Mouse (Mus musculus) gastrocnemius, postnatal 10 days (tissue): ENCODE measurements around the gene Fam131b. TPM values are rescaled to one million over a fixed set of nuclear protein-coding genes. Genes with fewer than 3 reads are reported as not detected.

ENCODE experiments used
- DNase-seq: peaks from one replicate; pipeline ENCODE4 v3.0.0; 2021; ENCODE audit warnings: mixed read lengths
- total RNA-seq, 2 experiments: library from RNA; stranded (reverse); gene quantifications; 2 replicates each; pipeline ENCODE4 v1.2.3; 2021

Fam131b gene
- total RNA-seq, 2 experiments from 2014 or later, result 0.85 to 1.2 TPM

DNA sequence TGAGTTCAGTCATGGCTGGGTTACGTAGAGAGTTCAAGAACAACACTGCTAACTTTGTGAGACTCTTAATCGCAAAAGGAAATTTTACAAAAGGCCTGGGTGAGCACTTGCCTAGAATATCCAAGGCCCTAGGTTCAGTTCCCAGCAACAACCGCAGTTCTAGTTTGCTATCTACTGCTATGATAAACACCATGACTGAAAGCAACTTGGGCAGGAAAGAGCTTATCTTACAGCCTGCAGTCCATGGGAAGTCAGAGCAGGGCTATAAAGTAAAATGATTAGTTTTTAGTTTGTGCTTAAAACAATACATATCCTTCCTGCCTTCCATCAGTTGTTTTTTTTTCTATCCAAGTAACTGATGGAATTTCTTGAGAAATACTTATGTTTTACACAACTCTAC lies 2.1 kb upstream of the Fam131b start:
- no peak for DNase-seq

GRCm38 (mm10) chr6:42325268-42325609 lies 796 bp upstream of the Fam131b start:
- peak; percentile 76 for DNase-seq

DNA sequence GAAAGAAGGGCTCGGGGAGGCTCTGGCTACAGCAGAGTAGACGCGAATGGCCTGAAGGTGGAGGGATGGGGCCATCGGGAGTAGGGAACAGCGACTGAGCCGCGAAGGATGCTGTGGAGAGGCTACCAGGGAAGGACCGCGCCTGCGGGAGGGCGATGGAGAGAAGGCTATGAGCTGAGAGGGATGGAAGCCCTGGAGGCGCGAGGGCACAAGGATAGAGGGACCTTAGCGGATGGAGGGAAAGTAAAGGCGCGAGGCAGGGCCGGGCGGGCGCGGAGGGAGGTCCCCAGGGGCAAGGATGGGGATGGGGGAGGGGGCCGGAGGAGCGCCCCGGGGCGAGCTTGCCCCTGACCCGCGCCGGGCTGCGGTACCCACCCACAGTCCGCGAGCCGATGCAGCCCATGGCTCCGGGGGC lies 369 bp downstream of the Fam131b start:
- peak; percentile 38 for DNase-seq

DNA sequence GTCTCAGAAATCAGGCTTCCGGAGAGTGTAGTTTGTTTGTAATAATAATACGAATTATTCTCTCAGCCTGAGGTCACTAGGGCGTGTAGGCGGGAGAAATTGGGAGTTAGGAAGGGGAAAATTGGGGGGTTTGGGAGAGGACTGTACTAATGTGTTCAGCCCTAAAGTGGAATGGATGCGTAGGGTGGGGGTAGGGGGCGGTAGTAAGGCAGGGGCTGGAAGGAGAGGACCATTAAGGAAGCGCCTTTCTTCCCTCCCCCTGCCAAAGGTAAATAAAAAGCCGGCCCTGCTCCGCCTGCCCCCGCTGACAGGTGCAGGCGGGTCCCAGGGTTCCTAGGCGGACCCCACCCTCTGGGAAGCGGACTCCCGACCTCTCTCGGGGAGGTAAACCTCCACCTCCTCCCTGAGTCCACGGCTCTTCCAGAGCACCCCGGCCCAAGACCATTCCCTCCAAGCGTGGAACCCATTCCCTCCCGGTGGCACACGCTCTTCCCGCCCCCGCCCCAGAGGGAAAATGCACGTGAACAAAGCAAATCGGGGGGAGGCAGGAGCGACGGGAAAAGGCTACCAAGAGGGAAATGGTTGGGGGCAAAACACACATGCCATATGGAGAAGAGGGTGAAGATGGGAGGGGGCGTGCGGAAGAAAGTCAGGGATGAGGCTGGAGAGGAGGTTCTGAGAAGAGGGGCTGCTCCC lies 924 bp downstream of the Fam131b start:
- DNase-seq, result no peak

- no peak for DNase-seq
Measured at GRCm38 (mm10) chr6:42318293-42318692, 6.2 kb downstream of the Fam131b start.

- DNase-seq, result no peak
Measured at GRCm38 (mm10) chr6:42310427-42311053, 13.9 kb downstream of the Fam131b start.

GRCm38 (mm10) chr6:42309816-42310378 lies 14.5 kb downstream of the Fam131b start:
- DNase-seq, result no peak

- no peak for DNase-seq
Measured at GRCm38 (mm10) chr6:42299362-42299761, 25.1 kb downstream of the Fam131b start.

GRCm38 (mm10) chr6:42295549-42296094 lies 28.8 kb downstream of the Fam131b start:
- no peak for DNase-seq

DNA sequence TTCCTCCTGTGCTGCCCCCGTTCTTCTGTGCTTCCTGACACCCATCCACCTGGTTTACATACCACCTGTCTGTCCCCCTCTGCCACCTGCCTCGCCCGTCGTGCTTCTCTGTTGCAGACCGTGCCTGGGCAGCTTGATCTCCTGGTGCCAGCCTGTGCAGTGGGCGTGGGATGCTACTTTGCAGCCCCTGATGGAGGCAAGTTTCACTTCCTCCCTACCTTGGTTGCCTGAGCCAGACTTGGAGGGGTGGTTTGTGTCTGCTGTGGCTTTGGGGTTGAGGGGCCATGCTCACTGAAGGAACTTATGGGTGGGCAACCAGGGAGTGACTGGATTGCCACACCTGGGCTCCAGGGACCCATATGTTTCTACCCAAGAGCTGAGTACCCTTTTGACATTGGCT lies 31.1 kb downstream of the Fam131b start:
- no peak for DNase-seq

DNA sequence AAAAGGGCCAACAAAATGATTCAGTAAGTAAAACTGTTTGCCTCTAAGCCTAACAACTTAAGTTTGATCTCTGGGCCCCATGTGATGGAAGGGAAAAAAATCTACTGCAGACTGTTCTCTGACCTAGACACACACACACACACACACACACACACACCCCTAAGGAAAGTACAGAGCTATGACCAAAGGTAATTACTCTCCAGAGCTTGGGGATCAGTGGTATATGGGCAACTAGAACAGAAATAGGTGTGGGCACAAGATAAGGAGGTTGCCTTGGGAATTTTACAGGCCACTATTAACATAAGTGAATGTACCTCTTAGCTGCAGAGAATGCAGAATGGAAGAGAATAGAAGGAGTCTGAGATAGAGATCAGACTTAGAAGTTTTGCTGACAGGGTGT lies 36.9 kb downstream of the Fam131b start:
- no peak for DNase-seq

GRCm38 (mm10) chr6:42286448-42286847 lies 38.0 kb downstream of the Fam131b start, which contains the start of gene Clcn1:
Gene Clcn1 (plus strand): TSS chr6:42286685.
- DNase-seq, result peak; percentile 51

- no peak for DNase-seq
Measured at GRCm38 (mm10) chr6:42282865-42283528, 41.4 kb downstream of the Fam131b start.

GRCm38 (mm10) chr6:42276151-42276550 lies 48.3 kb downstream of the Fam131b start:
- DNase-seq, result no peak

- DNase-seq, result no peak
Measured at GRCm38 (mm10) chr6:42270817-42271216, 53.6 kb downstream of the Fam131b start.

DNA sequence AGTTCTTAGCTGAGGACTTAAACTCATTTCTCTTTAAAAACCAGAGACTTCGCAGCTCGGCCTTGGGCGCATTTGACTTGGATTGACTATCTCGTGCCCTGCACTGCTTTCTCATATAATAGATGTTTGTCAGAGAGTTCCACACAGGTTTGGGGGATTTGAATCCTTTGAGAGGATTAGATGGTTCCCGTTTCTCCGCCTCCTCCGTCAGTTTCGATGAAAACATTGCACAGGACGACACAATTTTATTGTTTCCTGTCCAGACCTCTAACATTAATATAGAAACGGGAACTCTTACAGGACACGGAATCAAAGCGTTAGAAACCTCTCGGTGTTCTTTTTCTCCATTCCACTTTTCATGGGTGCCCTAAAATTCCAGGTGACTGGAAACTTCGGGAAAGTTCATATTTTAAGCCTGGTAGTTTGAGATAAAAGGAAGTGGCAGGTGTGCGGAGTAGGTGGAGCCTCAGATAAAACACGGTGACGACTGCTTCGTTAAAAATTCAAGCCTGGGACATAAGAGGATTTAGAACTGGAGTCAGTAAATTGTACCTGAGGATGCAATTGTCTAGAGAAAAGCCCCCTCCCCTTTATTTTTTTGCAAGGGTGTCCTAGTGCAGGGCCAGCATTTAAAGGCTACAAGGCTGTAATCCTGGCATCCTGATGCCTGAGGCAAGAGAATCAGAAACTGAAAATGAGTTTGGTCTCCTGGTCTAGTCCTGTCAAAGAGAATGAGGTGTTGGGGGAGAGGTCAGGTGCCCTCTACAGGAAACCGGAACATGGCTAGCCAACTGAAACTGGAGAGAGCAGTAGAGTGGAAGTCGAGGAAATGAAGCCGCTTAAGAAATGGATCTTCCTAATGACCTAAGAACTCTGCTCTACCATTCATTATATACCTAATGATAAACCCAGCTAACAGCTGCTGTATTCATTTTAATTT lies 58.8 kb downstream of the Fam131b start:
- DNase-seq, result no peak

Other genes starting within 250 kb of the Fam131b start
- not detected for gene Tas2r139, start 183.7 kb downstream of the Fam131b start, total RNA-seq
- not detected for gene Tas2r144, start 109.3 kb downstream of the Fam131b start, total RNA-seq
- 10 to 100 TPM; 10.9 to 12.7 TPM for gene Gstk1, start 78.7 kb downstream of the Fam131b start, total RNA-seq
- not detected for gene Tmem139, start 62.7 kb downstream of the Fam131b start, total RNA-seq
- 10 to 100 TPM; 10.5 to 18.3 TPM for gene Casp2, start 59.7 kb downstream of the Fam131b start, total RNA-seq
- gene Clcn1, start 38.0 kb downstream of the Fam131b start, total RNA-seq, result 10 to 100 TPM; 74.8 to 78.2 TPM
- gene Zyx, start 25.0 kb upstream of the Fam131b start, total RNA-seq, result 10 to 100 TPM; 49.8 to 58.8 TPM
- under 1 TPM; 0.35 to 0.36 TPM for gene Epha1, start 48.6 kb upstream of the Fam131b start, total RNA-seq
- not detected for gene Tas2r143, start 75.6 kb upstream of the Fam131b start, total RNA-seq
- gene Tas2r135, start 80.8 kb upstream of the Fam131b start, total RNA-seq, result not detected
- not detected for gene Tas2r126, start 109.9 kb upstream of the Fam131b start, total RNA-seq
- not detected for gene Olfr458, start 140.6 kb upstream of the Fam131b start, total RNA-seq
- gene Olfr457, start 151.7 kb upstream of the Fam131b start, total RNA-seq, result not detected
- not detected for gene Olfr456, start 162.6 kb upstream of the Fam131b start, total RNA-seq
- not detected for gene Olfr455, start 222.9 kb upstream of the Fam131b start, total RNA-seq